Mouse (Mus musculus) midbrain, postnatal 0 days (tissue): ENCODE measurements around the gene Dnajb4. TPM values are rescaled to one million over a fixed set of nuclear protein-coding genes. Genes with fewer than 3 reads are reported as not detected.

Experiments used
- ATAC-seq: fragments of 200-750 bp; cut with Nextera tagmentation; 2 replicates; pipeline ENCODE4 v1.8.0; 2017; ENCODE audit warnings: moderate number of reproducible peaks, mild to moderate bottlenecking, moderate TSS enrichment, moderate library complexity; ENCODE audit not compliant: low FRiP score
- DNase-seq: peaks from one replicate; pipeline ENCODE4 v3.0.0-alpha.2; 2015; ENCODE audit warnings: low spot score
- H3K27ac ChIP-seq: fragments of 300-500 bp; sonication (generic); 2 replicates; pipeline ENCODE4 v1.5.1; 2014; ENCODE audit warnings: low read depth, mild to moderate bottlenecking, low read length, mixed read lengths
- H3K27me3 ChIP-seq: fragments of 300-500 bp; sonication (generic); 2 replicates; pipeline ENCODE4 v1.6.1; 2014; ENCODE audit warnings: low read length, control low read depth, mixed read lengths; ENCODE audit not compliant: insufficient read depth
- H3K36me3 ChIP-seq: fragments of 300-500 bp; sonication (generic); 2 replicates; pipeline ENCODE4 v1.6.1; 2014; ENCODE audit warnings: low read length, control low read depth, mixed read lengths; ENCODE audit not compliant: insufficient read depth
- H3K4me1 ChIP-seq: fragments of 300-500 bp; sonication (generic); 2 replicates; pipeline ENCODE4 v1.6.1; 2014; ENCODE audit warnings: mild to moderate bottlenecking, control low read depth, antibody characterized with exemption, low read length, mixed read lengths; ENCODE audit not compliant: insufficient read depth
- H3K4me2 ChIP-seq: fragments of 300-500 bp; sonication (generic); 2 replicates; pipeline ENCODE4 v1.6.1; 2014; ENCODE audit warnings: low read depth, mild to moderate bottlenecking, low read length, mixed read lengths; ENCODE audit not compliant: poor library complexity, severe bottlenecking
- H3K4me3 ChIP-seq: fragments of 300-500 bp; sonication (generic); 2 replicates; pipeline ENCODE4 v1.5.1; 2014; ENCODE audit warnings: low read depth, mild to moderate bottlenecking, low read length, moderate library complexity
- H3K9ac ChIP-seq: fragments of 300-500 bp; sonication (generic); replicated peaks from 2 replicates; pipeline ENCODE4 v1.6.1; 2014; ENCODE audit warnings: mild to moderate bottlenecking, low read length, moderate library complexity, mixed read lengths; ENCODE audit not compliant: poor library complexity, severe bottlenecking
- H3K9me3 ChIP-seq: fragments of 300-500 bp; sonication (generic); 2 replicates; pipeline ENCODE4 v1.6.1; 2016; ENCODE audit warnings: low read length, control low read depth
- CTCF ChIP-seq: IDR thresholded peaks from 2 replicates; pipeline ENCODE4 v1.5.1; 2016; ENCODE audit warnings: antibody characterized with exemption, mild to moderate bottlenecking
- WGBS: fragments of 180-500 bp; shearing (Covaris S2); extraction: QIAGEN DNeasy Blood & Tissue Kit; methylation state at CpG from one replicate; pipeline ENCODE4 v1.1.7; 2014; 5-methylcytosine and 5-hydroxymethylcytosine counted together
- polyA plus RNA-seq: library from polyadenylated mRNA; unstranded; fragments of >200 nt; fragmentation: Nextera tagmentation; extraction: Ambion mirVana; gene quantifications from 2 replicates; pipeline ENCODE4 v1.2.1, GENCODE M21; 2015
- total RNA-seq: library from RNA; depleted of rRNA; stranded (reverse); fragments of >200 nt; gene quantifications from 2 replicates; pipeline ENCODE4 v1.2.3, GENCODE M21; 2014

The Dnajb4 gene
- total and polyA plus RNA-seq, 2 experiments from 2014 or later, result 43.9 to 50.3 TPM

DNA sequence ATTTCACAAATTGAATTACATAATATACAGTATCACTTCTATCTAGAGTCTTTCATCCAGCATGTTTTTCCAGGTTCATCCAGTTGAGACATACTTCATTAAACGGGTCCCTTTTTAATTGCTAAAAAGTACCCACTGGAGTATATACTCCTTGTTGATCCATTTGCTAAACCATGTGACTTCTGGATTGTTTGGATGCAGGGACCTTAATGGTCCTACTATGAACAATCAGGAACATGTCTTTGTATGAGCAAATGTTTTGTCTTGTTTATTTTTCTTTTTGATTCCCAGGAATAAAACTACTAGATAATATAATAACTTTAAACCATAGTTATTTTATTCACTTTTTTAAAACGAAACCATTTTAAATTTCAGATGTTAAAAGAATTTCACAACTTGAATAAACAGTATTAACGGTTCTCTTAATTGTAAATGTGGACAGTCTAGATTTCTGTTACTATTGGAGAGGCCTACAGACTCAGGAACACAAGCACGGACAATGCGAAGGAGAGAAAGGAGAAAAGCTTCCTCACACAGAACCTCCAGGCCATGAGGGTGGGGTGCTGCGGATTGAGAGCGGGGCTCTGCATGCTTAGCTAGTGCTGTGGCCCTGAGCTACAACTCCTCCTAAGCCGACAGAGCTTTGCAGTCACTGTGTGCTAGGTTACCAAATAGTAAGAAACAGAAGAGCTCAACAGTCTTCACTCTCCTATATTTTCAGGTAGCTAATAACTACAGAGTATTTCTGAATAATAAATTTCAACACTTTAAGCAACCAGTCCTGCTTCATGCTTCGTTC, 19.2 kb downstream of the Dnajb4 start:
- H3K4me3 ChIP-seq, result no peak overlapping the region
- DNase-seq (no peak), ATAC-seq (no peak)
- no peak for TF ChIP-seq CTCF
- H3K9ac ChIP-seq, result no peak overlapping the region
- H3K36me3 ChIP-seq, result no peaks in the 10 kb centered on the region
- H3K9me3 ChIP-seq, result no peaks in the 10 kb centered on the region
- H3K27ac ChIP-seq, result no peak overlapping the region
- no peaks in the 10 kb centered on the region for H3K27me3 ChIP-seq
- WGBS, result 74% methylated on average over 9 of the region's 9 CpGs
- H3K4me1 ChIP-seq, result 0 out of 2 replicates have a peak, but pooled peaks cover 4% of the 10 kb centered on the region
- H3K4me2 ChIP-seq, result peak overlapping the region; percentile 40

DNA sequence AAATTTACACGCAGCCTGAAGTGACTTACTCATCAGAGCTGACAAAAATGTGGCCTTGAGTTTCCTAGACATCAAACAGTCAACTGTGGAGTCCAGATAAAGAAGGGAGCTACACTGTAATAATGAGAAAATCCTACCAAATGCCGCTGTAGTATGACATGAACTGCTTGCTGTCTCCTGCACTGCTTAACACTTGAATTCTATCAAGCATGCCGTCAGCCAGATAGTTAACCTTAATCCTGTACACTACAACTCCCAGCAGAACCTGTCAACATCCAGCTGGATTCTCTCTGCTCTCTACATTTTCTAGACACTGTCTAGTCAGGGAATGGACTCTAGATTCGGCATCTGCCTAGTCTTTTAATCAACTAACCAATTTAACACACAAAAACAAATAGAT, 20.8 kb downstream of the Dnajb4 start:
- peaks cover 4% of the 10 kb centered on the region; the same call in 1 of the 2 replicates for H3K36me3 ChIP-seq
- 0 out of 2 replicates have a peak, but pooled peaks cover 4% of the 10 kb centered on the region for H3K4me1 ChIP-seq
- no peaks in the 10 kb centered on the region for H3K27me3 ChIP-seq
- H3K4me2 ChIP-seq, result no peak overlapping the region
- no peak for ATAC-seq
- H3K9me3 ChIP-seq, result no peaks in the 10 kb centered on the region
- no peak overlapping the region for H3K27ac ChIP-seq
- 67% methylated on average over 4 of the region's 4 CpGs for WGBS
- DNase-seq, result no peak
- no peak overlapping the region for H3K9ac ChIP-seq
- TF ChIP-seq CTCF, result no peak
- no peak overlapping the region for H3K4me3 ChIP-seq

DNA sequence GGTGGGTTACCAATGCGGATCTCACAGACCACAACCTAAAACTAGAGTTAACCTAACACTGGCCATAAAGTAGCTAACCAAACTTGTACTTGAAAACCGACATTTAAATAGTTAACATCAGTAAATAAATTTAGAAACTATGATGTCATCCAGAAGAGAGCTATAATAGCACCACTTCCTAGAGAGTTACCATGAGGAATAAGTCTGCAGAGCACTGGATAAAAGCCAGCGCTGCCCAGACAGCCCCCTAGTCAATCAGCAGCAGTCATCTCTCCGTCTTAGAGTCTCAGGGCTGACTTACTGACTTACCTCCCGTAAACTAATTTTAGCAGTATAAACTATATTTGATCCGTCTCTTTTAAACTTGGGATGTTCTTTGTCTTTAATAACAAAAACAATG, 24.0 kb downstream of the Dnajb4 start:
- no peak for ATAC-seq
- H3K36me3 ChIP-seq, result peaks cover 4% of the 10 kb centered on the region; the same call in 1 of the 2 replicates
- no peaks in the 10 kb centered on the region for H3K27me3 ChIP-seq
- H3K4me2 ChIP-seq, result no peak overlapping the region
- DNase-seq, result no peak
- H3K9me3 ChIP-seq, result no peaks in the 10 kb centered on the region
- no peak for TF ChIP-seq CTCF
- no peaks in the 10 kb centered on the region for H3K4me1 ChIP-seq
- H3K4me3 ChIP-seq, result no peak overlapping the region
- WGBS, result 88% methylated on average over 6 of the region's 6 CpGs
- no peak overlapping the region for H3K27ac ChIP-seq
- H3K9ac ChIP-seq, result no peak overlapping the region

DNA sequence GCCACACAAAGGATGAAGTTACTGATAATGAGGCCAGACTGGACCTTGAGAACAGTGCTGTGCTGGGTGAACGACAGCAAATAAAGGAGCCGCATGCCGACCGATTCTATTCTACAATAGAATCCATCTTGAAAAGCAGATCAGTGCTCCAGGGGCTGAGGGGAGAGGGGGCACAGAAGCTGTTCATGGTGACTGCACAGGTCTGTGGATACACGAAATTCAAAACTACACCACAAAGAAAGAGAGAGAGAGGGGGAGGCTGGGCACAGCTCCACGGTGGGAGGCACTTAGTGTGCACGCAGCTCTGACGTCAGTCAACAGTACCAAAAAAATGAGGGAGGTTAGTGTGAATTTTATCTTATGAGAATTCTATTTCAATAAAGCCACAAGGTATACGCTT, 26.6 kb downstream of the Dnajb4 start:
- ATAC-seq (no peak), DNase-seq (no peak)
- 60% methylated on average over 9 of the region's 9 CpGs for WGBS
- Histone ChIP-seq H3K9me3 (no peaks in the 10 kb centered on the region), H3K36me3 (peaks cover 4% of the 10 kb centered on the region; the same call in 1 of the 2 replicates), H3K27me3 (no peaks in the 10 kb centered on the region), H3K4me2 (no peak overlapping the region), H3K9ac (no peak overlapping the region), H3K4me3 (no peak overlapping the region), H3K27ac (no peak overlapping the region), H3K4me1 (no peaks in the 10 kb centered on the region)
- no peak for TF ChIP-seq CTCF

GRCm38 (mm10) chr3:152180624-152181023, 29.5 kb downstream of the Dnajb4 start:
- 92% methylated on average over 4 of the region's 4 CpGs for WGBS
- H3K9me3 ChIP-seq, result no peaks in the 10 kb centered on the region
- no peaks in the 10 kb centered on the region for H3K4me1 ChIP-seq
- H3K27ac ChIP-seq, result no peak overlapping the region
- DNase-seq, result no peak
- H3K4me3 ChIP-seq, result no peak overlapping the region
- no peak overlapping the region for H3K9ac ChIP-seq
- peaks cover 4% of the 10 kb centered on the region; the same call in 1 of the 2 replicates for H3K36me3 ChIP-seq
- no peak for ATAC-seq
- no peak overlapping the region for H3K4me2 ChIP-seq
- no peaks in the 10 kb centered on the region for H3K27me3 ChIP-seq
- no peak for TF ChIP-seq CTCF

DNA sequence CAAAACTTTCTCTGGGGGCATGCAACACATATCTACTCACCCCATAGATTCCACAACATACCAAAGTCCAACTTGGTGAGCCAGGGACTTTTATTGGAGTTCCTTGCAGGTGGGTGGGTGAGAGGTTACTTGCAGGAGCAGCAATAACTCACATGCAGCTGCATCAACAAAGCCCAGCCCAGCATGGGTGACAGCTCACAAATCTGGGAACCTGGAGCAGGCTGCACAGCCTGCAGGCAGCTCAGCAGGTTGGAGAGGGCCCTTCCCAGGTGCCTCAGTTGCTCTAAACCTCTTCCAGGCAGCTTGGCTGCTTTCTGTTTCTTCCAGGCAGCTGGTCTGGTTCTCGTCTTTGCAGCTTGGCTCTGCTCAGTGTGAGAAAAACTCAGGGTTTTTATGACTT, 30.8 kb downstream of the Dnajb4 start:
- Histone ChIP-seq H3K4me3 (no peak overlapping the region), H3K9me3 (no peaks in the 10 kb centered on the region), H3K27me3 (no peaks in the 10 kb centered on the region), H3K27ac (no peak overlapping the region), H3K4me2 (no peak overlapping the region), H3K36me3 (no peaks in the 10 kb centered on the region), H3K4me1 (no peaks in the 10 kb centered on the region), H3K9ac (no peak overlapping the region)
- no peak for TF ChIP-seq CTCF
- WGBS, result 73% methylated on average over 1 of the region's 1 CpGs
- ATAC-seq (no peak), DNase-seq (no peak)
